Mouse (Mus musculus) kidney, postnatal 0 days (tissue): Measurements from ENCODE around the gene Irf2bp2. TPM values are rescaled to one million over a fixed set of nuclear protein-coding genes. Genes with fewer than 3 reads are reported as not detected.

Experiments
- ATAC-seq: fragments of 200-750 bp; cut with Nextera tagmentation; replicated peaks from 2 replicates; pipeline ENCODE4 v1.8.0; 2017; ENCODE audit warnings: low read depth, moderate number of reproducible peaks, moderate TSS enrichment, moderate library complexity; ENCODE audit not compliant: low FRiP score
- DNase-seq: peaks from one replicate; pipeline ENCODE4 v3.0.0-alpha.2; 2016; ENCODE audit warnings: low spot score
- H3K27ac ChIP-seq: fragments of 300-500 bp; sonication (generic); 2 replicates; pipeline ENCODE4 v1.5.1; 2014; ENCODE audit warnings: mild to moderate bottlenecking
- H3K27me3 ChIP-seq: fragments of 300-500 bp; sonication (generic); 2 replicates; pipeline ENCODE4 v1.6.1; 2014; ENCODE audit warnings: low read length, mixed read lengths; ENCODE audit not compliant: insufficient read depth
- H3K36me3 ChIP-seq: fragments of 300-500 bp; sonication (generic); 2 replicates; pipeline ENCODE4 v1.6.1; 2014; ENCODE audit warnings: low read length, mixed read lengths; ENCODE audit not compliant: insufficient read depth
- H3K4me1 ChIP-seq: fragments of 300-500 bp; sonication (generic); replicated peaks from 2 replicates; pipeline ENCODE4 v1.6.1; 2014; ENCODE audit warnings: antibody characterized with exemption, low read length, mixed read lengths; ENCODE audit not compliant: insufficient read depth
- H3K4me2 ChIP-seq: fragments of 300-500 bp; sonication (generic); 2 replicates; pipeline ENCODE4 v1.6.1; 2014; ENCODE audit warnings: mild to moderate bottlenecking, low read length, moderate library complexity, mixed read lengths
- H3K4me3 ChIP-seq: fragments of 300-500 bp; sonication (generic); replicated peaks from 2 replicates; pipeline ENCODE4 v1.5.1; 2014; ENCODE audit warnings: low read depth, low read length
- H3K9ac ChIP-seq: fragments of 300-500 bp; sonication (generic); 2 replicates; pipeline ENCODE4 v1.6.1; 2014; ENCODE audit warnings: low read depth, low read length
- H3K9me3 ChIP-seq: fragments of 300-500 bp; sonication (generic); replicated peaks from 2 replicates; pipeline ENCODE4 v1.6.1; 2016; ENCODE audit warnings: low read length, inconsistent platforms, mixed read lengths
- CTCF ChIP-seq: IDR thresholded peaks from 2 replicates; pipeline ENCODE4 v1.5.1; 2016; ENCODE audit warnings: antibody characterized with exemption, low read depth, mild to moderate bottlenecking, moderate library complexity
- WGBS: fragments of 180-500 bp; shearing (Covaris S2); extraction: QIAGEN DNeasy Blood & Tissue Kit; methylation state at CpG from one replicate; pipeline ENCODE4 v1.1.7; 2014; 5-methylcytosine and 5-hydroxymethylcytosine counted together
- polyA plus RNA-seq: library from polyadenylated mRNA; unstranded; fragments of >200 nt; fragmentation: Nextera tagmentation; extraction: Ambion mirVana; gene quantifications from 2 replicates; pipeline ENCODE4 v1.2.1, GENCODE M21; 2015

Irf2bp2 gene
- polyA plus RNA-seq, 1 experiment from 2014 or later: 15.6 TPM

- no peak overlapping the region for H3K4me2 ChIP-seq
- ATAC-seq (no peak), DNase-seq (no peak)
- 87% methylated on average over 4 of the region's 4 CpGs for WGBS
- H3K36me3 ChIP-seq: no peaks in the 10 kb centered on the region
- no peaks in the 10 kb centered on the region for H3K27me3 ChIP-seq
- no peaks in the 10 kb centered on the region for H3K9me3 ChIP-seq
- no peak for TF ChIP-seq CTCF
- peaks cover 50% of the 10 kb centered on the region for H3K4me1 ChIP-seq
- H3K4me3 ChIP-seq: no peak overlapping the region
- no peak overlapping the region for H3K9ac ChIP-seq
- H3K27ac ChIP-seq: no peak overlapping the region
Observed at GRCm38 (mm10) chr8:126599297-126599696, 5.5 kb upstream of the Irf2bp2 start.

- Histone ChIP-seq H3K27me3 (no peaks in the 10 kb centered on the region), H3K4me3 (no peak overlapping the region), H3K4me2 (no peak overlapping the region), H3K4me1 (peaks cover 43% of the 10 kb centered on the region), H3K9ac (no peak overlapping the region), H3K27ac (no peak overlapping the region), H3K36me3 (no peaks in the 10 kb centered on the region), H3K9me3 (no peaks in the 10 kb centered on the region)
- DNase-seq (no peak), ATAC-seq (no peak)
- TF ChIP-seq CTCF: no peak
- 71% methylated on average over 12 of the region's 12 CpGs for whole genome bisulfite sequencing
Observed at GRCm38 (mm10) chr8:126598218-126598617, 4.4 kb upstream of the Irf2bp2 start.

DNA sequence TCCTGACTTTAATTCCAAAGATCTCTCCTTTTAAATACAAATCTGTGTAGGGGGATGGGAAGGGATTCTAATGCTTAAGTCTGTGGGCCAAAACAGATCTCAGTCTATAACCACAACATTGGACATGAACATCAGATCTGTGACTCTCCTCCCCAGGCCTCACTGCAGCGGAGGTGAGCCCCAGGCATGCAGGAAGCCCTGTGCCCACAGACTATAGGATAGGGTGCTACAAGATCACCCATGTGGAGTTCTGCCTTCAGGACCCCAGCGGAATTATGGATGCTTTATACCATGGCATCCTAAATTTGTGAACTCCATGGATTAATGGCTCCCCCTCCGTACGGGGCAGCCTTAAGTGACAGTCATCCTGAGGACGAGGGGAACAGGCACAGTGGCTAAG lies 2.9 kb upstream of the Irf2bp2 start:
- Histone ChIP-seq H3K4me2 (peak overlapping the region; percentile 63; the same call in 1 of the 2 replicates), H3K9me3 (no peaks in the 10 kb centered on the region), H3K4me3 (no peak overlapping the region), H3K27me3 (no peaks in the 10 kb centered on the region), H3K9ac (peak overlapping the region; percentile 40; the same call in 1 of the 2 replicates), H3K4me1 (peaks cover 33% of the 10 kb centered on the region), H3K27ac (peak overlapping the region; percentile 100), H3K36me3 (peaks cover 5% of the 10 kb centered on the region; the same call in 1 of the 2 replicates)
- TF ChIP-seq CTCF: no peak
- ATAC-seq (no peak), DNase-seq (no peak)
- WGBS: 74% methylated on average over 5 of the region's 5 CpGs

DNA sequence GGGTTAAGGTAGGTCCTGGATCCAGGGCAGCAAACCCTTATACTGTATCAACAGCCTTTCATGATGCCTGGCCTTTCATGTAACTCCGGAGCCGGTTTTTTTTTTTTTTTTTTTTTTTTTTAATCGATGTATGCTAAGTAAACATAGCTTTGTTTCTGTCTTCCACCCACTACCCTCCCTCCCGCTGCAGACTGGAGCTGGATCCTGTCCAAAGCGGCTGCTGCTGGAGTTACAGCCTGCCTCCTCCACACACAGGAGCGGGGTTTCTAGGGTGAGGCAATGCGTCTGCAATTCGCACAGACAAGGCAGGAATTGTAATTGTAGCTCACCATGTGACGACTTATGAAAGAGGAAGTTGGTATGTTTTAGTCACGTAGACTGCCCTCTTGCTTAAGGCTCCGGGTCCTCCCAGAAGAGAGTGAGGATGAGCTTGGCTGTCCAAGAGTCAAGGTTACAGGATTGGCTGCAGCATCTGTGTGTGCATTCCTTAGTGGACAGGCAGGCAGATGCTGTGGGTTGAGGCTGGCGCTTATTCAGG lies 2.4 kb upstream of the Irf2bp2 start:
- TF ChIP-seq CTCF: no peak; the same call in 1 of the 2 replicates
- WGBS: 2% methylated on average over 12 of the region's 12 CpGs
- H3K4me1 ChIP-seq: peaks cover 28% of the 10 kb centered on the region

GRCm38 (mm10) chr8:126595204-126596061 lies 1.6 kb upstream of the Irf2bp2 start:
- Histone ChIP-seq H3K9ac (peak overlapping the region; percentile 68), H3K9me3 (no peaks in the 10 kb centered on the region), H3K36me3 (peaks cover 12% of the 10 kb centered on the region), H3K4me2 (peak overlapping the region; percentile 63), H3K27ac (peak overlapping the region; percentile 100), H3K4me3 (peak overlapping the region; percentile 67), H3K4me1 (peaks cover 25% of the 10 kb centered on the region), H3K27me3 (no peaks in the 10 kb centered on the region)
- TF ChIP-seq CTCF: 0 out of 2 replicates have a peak, but pooled peaks have one; percentile 17
- ATAC-seq: no peak
- 10% methylated on average over 16 of the region's 16 CpGs for WGBS
- DNase-seq: no peak

More for the DNA sequence above, 2.4 kb upstream of the Irf2bp2 start:
- Histone ChIP-seq H3K27ac (peak overlapping the region; percentile 100), H3K9me3 (no peaks in the 10 kb centered on the region), H3K27me3 (no peaks in the 10 kb centered on the region), H3K36me3 (peaks cover 9% of the 10 kb centered on the region), H3K4me2 (peak overlapping the region; percentile 63), H3K4me3 (0 out of 2 replicates have a peak overlapping the region, but pooled peaks have one; percentile 5), H3K9ac (peak overlapping the region; percentile 40; the same call in 1 of the 2 replicates)
- peak; percentile 96 for DNase-seq
- ATAC-seq: 0 out of 2 replicates have a peak, but pooled peaks have one; percentile 10

- Histone ChIP-seq H3K27me3 (no peaks in the 10 kb centered on the region), H3K4me1 (peaks cover 25% of the 10 kb centered on the region), H3K9ac (peak overlapping the region; percentile 99), H3K4me3 (peak overlapping the region; percentile 67), H3K4me2 (peak overlapping the region; percentile 96), H3K9me3 (no peaks in the 10 kb centered on the region), H3K36me3 (peaks cover 19% of the 10 kb centered on the region), H3K27ac (peak overlapping the region; percentile 100)
- DNase-seq: peak; percentile 100
- ATAC-seq: peak; percentile 92
- peak; percentile 45 for TF ChIP-seq CTCF
- WGBS: under 1% methylated on average over 48 of the region's 48 CpGs
Observed at GRCm38 (mm10) chr8:126594481-126595000, 755 bp upstream of the Irf2bp2 start.
